Mouse (Mus musculus) v-Abl transformed pro-B cells (cell line): Measurements from ENCODE around the gene Adrb1.

Source experiments
- in situ Hi-C, 2 experiments: fragments of 400-800 bp; cut with MboI; formaldehyde crosslinking; loops; one replicate each; pipeline ENCODE4 v1.15.1; 2025; ENCODE audit not compliant: unreplicated experiment in 2 of 2

Gene Adrb1

DNA sequence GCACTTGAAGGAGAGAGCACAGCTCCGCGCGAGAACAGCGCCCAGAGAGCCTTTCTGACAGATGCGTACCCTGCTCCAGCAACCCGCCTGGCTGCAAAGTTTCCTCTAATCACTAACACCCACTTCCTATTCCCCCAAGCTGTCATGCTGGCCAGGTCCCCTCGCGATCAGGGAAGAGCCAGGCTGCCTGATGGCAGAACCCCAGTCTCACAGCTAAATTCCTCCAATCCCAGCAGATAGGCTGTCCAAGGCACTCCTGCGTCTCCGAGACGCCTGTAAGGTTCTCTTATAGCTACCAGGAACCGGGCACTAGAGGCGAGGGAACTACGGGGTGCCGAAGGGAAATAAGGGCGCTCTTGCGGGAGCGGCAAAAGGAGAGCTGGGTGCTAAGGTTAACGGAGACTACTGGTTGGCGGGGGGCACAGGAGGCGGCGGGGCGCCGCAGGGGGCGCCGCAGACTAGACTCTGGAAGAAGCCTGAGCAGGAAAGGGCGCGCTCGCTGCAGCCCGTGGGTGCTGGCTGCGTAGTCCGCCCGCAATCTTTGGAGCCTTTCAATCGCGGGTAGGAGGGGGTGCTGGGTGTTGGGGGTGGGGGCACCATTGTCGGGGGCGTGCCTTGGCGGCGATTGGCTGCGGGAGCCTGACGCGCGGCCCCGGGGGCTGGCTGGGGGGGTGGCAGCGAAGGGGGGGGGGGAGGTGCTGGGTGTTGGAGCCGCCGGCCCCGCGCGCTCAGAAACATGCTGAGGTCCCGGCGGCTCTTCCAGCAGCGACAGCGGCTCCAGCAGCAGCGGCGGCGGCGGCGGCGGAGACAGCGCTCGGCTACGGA, at the start of gene Adrb1:
Gene Adrb1, plus strand, starts transcription at position 813 of the 825 bp plus-strand sequence.
- in situ Hi-C loops: no loop called here

DNA sequence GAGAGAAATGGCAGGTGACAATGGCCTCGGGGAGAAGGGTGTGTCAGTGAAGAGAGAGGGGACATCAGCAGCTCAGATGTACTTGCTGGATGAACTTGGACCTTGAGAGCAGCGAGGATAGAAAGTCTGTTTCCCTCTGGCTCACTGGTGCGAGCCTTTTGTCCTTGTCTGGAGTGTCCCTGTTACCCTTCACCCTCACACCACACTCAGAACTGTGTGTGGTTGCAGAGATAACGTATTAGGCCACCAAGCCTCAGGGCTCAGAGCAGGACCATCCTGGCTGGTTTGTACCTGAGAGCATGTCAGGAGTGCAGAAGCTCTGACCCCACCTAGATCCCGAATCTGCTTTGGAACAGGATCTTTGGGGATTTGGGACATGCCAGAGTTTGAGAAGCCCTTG, 46.3 kb upstream of the Adrb1 start:
- in situ Hi-C loops: no loop called here

GRCm38 (mm10) chr19:56676506-56676905, 45.5 kb upstream of the Adrb1 start:
- in situ Hi-C loops: no loop called here

DNA sequence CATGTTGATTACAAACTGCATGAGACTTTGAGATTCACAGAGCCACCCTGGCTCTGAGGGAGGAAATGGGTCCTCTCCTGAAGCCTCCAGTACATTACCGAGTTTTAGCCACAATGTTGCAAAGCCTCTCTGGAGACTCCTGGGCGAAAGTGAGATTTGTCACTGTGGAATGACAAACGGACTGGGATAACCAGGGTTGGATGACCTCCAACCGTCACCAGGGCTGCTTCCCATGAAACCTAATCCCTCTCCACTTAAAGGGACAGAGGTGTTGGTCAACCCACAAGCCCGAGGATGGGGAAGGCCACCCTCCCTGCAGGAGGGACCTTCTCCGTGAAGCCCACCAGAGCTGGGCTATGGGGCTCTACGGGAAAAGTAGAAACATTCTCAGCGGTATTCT, 44.4 kb upstream of the Adrb1 start:
- in situ Hi-C loops: no loop called here

- in situ Hi-C loops: no loop called here
These were observed 43.5 kb upstream of the Adrb1 start for GRCm38 (mm10) chr19:56678516-56678915.

GRCm38 (mm10) chr19:56679213-56679965, 42.6 kb upstream of the Adrb1 start:
- in situ Hi-C loops: no loop called here

DNA sequence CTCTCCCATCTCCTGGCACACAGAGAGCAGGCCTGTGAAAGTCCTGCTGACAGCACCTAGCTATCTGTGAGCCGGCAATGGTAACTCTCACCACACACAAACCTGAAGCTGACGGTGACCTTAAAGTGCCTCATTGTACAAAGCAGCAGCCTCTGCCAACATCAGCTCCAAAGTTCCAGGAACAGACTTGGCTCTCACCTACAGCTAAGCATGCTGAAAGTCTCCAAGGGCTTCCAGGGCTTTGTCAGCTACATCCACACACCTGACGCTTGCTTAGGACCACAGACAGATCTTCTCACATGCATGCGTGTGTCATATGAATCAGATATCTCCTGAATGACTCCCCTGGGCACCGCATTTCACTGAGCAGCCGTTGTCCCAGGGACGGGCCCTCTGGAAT, 42.0 kb upstream of the Adrb1 start:
- in situ Hi-C loops: no loop called here

- in situ Hi-C loops: no loop called here
These were observed 39.7 kb upstream of the Adrb1 start for GRCm38 (mm10) chr19:56682297-56682696.

- in situ Hi-C loops: no loop called here
These were observed 39.2 kb upstream of the Adrb1 start for GRCm38 (mm10) chr19:56682843-56683242.

GRCm38 (mm10) chr19:56685515-56685914, 36.5 kb upstream of the Adrb1 start:
- in situ Hi-C loops: no loop called here

DNA sequence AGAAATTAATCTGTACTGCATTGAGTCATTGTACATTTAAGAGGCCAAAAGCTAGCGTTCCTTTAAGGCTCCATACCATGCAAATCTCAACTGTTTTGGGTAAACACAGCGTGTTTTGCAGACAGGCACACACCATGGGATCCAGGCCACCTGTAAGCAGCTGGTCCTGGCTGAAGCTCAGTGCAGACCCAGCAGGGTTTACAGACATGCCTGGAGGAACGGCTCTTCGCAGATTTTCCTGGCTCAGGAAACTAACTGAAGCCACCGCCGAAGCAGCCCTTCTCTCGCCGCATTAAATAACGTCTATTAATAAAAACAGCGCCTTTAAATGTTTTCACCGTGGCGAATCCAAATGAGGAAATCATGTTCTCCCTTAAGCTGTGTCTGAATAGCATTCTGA, 35.8 kb upstream of the Adrb1 start:
- in situ Hi-C loops: no loop called here

DNA sequence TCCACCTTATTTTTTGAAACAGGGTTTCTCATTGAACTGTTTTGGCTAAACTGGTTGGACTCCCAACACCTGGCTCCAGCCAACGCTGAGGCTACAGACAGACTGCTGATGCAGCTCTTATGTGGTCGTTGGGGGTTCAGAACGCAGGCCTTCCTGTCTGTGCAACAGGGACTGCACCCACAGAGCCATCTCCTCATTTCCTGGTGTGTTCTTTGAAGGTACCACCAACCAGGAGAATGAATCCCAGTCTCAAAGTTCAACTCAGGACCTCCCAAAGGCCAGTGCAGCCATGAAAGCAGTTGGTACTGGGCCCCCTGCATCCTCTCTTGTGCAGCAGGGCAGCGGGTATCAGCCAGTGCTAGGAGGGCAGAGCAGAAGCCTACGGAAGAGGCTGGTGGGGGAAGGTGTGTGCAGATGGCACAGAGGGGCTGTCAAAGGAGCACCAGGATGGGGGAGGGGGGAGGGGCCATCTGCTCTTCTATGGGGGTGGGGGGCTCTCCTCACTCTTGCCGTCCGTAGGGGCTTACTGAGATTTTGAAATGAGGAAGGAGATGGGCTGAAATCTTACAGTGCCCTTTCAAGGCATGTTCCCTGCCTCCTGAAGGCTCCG, 34.9 kb upstream of the Adrb1 start:
- in situ Hi-C loops: no loop called here

DNA sequence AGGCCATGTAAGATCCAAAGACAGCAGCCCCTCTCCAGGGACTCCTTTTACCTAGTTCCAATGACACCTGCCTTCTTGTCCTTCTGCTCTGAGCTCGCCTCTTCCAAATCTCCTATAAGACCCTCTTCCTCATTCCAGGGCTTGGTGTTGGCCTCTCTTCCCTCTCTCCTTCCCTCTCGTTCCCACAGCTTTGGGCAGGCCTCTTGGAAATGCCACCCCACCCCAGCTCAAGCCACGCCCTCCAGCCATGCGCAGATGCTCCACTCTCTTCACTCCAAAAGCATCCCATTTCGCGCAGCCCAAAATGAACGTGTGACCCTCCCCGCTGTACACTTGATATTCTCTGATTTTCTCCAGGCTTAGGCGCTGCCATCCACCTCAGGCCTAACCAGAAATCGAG, 34.3 kb upstream of the Adrb1 start:
- in situ Hi-C loops: no loop called here

- in situ Hi-C loops: no loop called here
These were observed 33.2 kb upstream of the Adrb1 start for GRCm38 (mm10) chr19:56688661-56689335.

- in situ Hi-C loops: no loop called here
These were observed 32.5 kb upstream of the Adrb1 start for GRCm38 (mm10) chr19:56689493-56689892.

DNA sequence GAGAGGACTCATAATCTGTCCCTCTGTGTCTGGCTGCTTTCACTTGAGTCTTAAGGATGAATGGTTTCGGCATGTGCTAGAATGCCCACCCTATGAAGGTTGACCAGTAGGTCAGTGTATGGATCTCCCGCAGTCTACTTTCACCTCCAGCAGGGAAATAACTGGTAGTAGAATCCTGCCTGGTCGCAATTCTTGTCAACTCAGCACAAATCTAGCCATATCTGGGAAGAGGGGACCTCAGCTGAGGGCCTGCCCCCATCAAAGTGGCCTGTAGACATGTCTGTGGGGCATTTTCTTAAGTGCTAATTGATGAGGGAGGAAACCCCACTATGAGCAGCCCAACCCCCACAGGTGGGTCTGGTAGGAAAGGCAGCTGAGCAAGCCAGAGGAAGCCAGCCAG, 30.9 kb upstream of the Adrb1 start:
- in situ Hi-C loops: no loop called here

DNA sequence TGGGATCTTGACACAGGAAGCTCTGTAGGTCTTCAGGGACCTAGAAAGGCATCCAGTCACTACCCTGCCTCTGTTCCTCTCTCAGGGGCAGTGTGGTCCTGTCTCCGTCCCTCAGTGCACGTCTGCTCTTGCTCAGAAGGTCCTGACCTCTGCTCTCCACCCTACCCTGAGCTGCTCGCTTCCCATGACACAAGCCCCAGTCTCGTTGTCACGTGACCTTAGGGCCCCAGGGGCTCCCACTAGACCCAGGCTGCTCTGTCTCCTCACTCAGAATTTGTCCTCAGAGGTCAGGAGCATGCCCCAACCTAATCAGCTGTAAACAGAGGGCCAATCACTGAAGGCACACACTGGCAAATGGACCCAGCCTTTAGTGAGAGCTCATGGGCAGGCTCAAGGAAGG, 29.5 kb upstream of the Adrb1 start:
- in situ Hi-C loops: no loop called here

DNA sequence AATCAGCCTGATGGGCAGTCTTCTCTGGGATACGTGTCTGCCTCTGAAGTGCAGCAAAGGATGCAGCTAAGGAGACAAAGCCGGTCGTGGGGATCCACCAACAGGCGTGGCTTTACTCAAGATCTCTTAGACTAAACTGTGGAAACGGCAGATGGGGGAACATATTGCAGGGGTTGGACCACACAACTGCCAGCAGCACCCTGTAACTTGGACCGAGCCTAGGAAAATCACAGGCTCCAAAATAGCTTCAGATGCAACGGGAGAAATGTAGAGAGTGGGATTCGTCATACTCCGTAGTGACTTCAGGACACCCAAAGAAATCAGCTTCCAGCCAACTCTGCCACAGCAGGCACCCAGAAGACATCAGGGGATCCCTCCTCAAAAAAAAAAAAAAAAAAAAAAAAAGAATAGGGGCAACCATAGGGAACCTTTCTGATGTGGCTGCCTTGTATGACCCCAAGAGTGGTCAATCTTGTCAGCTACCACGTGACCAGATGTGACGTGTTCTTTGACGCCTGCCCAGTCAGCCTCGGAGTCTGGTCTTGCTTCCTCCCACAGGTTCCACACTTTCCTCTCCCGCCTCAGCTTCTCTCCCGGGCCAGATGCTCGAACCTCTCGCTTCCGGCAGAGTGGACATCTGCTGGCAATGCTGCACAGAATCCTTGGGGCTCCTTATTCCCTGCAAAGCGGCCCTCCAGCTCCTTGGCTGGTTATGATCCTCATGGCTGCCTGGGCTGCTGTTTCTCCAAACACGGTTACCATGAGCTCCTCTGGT, 24.4 kb upstream of the Adrb1 start:
- in situ Hi-C loops: no loop called here

GRCm38 (mm10) chr19:56700848-56701247, 21.2 kb upstream of the Adrb1 start:
- in situ Hi-C loops: no loop called here

GRCm38 (mm10) chr19:56701404-56702033, 20.5 kb upstream of the Adrb1 start:
- in situ Hi-C loops: no loop called here
